Mouse (Mus musculus) lung, adult 2 months (tissue): ENCODE data around the gene Mcf2l.

Experiments used
- CTCF ChIP-seq: fragments of 200-500 bp; IDR thresholded peaks from 2 replicates; pipeline ENCODE4 v1.5.1; 2011; ENCODE audit warnings: mild to moderate bottlenecking, low read length, control low read depth; ENCODE audit not compliant: insufficient read depth
- POLR2A ChIP-seq: fragments of 200-500 bp; IDR thresholded peaks from 2 replicates; pipeline ENCODE4 v1.6.1; 2011; ENCODE audit warnings: low read depth, mild to moderate bottlenecking, control low read depth, low read length, borderline replicate concordance; ENCODE audit errors: extremely low read depth

DNA sequence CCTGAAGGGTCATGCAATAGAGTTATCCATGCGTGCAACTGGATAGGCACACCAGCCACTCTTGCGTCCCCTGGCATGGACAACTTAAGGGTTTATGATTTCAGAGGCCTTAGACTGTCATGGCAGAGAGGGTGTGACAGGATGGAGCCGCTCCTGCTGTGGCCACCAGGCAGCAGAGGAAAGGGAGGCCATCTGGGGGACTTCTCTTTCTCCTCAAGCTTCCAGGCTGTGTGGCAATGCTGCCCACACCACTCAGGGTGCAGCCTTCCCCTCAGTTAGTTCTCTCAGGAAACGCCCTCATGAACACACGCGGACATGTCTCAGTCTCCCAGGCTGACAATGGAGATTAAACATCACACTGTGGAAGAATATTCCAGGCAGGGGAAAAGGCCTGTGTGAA, 165.4 kb downstream of the Mcf2l start:
- TF ChIP-seq POLR2A (no peak), CTCF (no peak)
